Mouse (Mus musculus): ENCODE results near the gene Fkbp6. TPM values are rescaled to one million over a fixed set of nuclear protein-coding genes. Genes with fewer than 3 reads are reported as not detected.

Gene Fkbp6
- polyA plus RNA-seq, 1 experiment from 2014 or later, result 0.40 TPM

- H3K9ac ChIP-seq (ENCODE audit: low read depth, low read length), result no peak overlapping the region
- no peak overlapping the region for H3K4me3 ChIP-seq (ENCODE audit: low read depth, low read length)
- no peaks in the 10 kb centered on the region for H3K9me3 ChIP-seq (ENCODE audit: control insufficient read depth, low read length)
- H3K36me3 ChIP-seq (ENCODE audit: control insufficient read depth, insufficient read depth, low read length), result peaks cover 77% of the 10 kb centered on the region
- H3K4me2 ChIP-seq, result no peak overlapping the region
- ATAC-seq (replicated peaks; ENCODE audit: low FRiP score) (no peak), DNase-seq (ENCODE audit: low spot score) (no peak)
- H3K27me3 ChIP-seq (replicated peaks; ENCODE audit: control insufficient read depth, insufficient read depth, low read length), result no peaks in the 10 kb centered on the region
- no peak overlapping the region for H3K27ac ChIP-seq (ENCODE audit: low read depth, low read length)
- H3K4me1 ChIP-seq (replicated peaks; ENCODE audit: control insufficient read depth, insufficient read depth, low read length), result no peaks in the 10 kb centered on the region
- 89% methylated on average over 1 of the region's 1 CpGs for WGBS
Measured at GRCm38 (mm10) chr5:135243166-135243565, 106.7 kb downstream of the Fkbp6 start.

DNA sequence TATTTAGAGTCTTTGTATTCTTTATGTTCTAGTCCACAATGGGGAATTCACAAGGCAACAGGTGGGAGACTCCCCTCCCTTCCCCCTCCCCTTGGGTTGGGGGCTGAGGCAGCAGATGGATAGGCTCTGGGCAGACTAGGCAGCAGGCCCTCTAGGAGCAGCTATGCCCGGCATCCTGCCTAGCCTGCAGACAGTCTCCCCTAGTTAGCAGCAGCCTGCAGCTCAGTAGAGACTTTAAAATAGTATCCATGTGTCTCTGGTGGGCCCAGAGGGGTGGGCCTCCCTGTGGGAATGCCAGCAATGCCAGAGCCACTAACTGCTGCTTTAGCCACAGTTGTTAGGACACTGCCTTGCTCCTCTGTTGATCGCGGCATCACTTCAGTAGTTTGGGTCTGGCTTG, 107.2 kb downstream of the Fkbp6 start:
- ATAC-seq (replicated peaks; ENCODE audit: low FRiP score) (no peak), DNase-seq (ENCODE audit: low spot score) (no peak)
- Histone ChIP-seq H3K9ac (ENCODE audit: low read depth, low read length) (no peak overlapping the region), H3K9me3 (ENCODE audit: control insufficient read depth, low read length) (no peaks in the 10 kb centered on the region), H3K4me1 (replicated peaks; ENCODE audit: control insufficient read depth, insufficient read depth, low read length) (no peaks in the 10 kb centered on the region), H3K36me3 (ENCODE audit: control insufficient read depth, insufficient read depth, low read length) (peaks cover 82% of the 10 kb centered on the region), H3K27me3 (replicated peaks; ENCODE audit: control insufficient read depth, insufficient read depth, low read length) (no peaks in the 10 kb centered on the region), H3K4me2 (no peak overlapping the region), H3K4me3 (ENCODE audit: low read depth, low read length) (no peak overlapping the region), H3K27ac (ENCODE audit: low read depth, low read length) (no peak overlapping the region)
- 94% methylated on average over 3 of the region's 3 CpGs for WGBS

DNA sequence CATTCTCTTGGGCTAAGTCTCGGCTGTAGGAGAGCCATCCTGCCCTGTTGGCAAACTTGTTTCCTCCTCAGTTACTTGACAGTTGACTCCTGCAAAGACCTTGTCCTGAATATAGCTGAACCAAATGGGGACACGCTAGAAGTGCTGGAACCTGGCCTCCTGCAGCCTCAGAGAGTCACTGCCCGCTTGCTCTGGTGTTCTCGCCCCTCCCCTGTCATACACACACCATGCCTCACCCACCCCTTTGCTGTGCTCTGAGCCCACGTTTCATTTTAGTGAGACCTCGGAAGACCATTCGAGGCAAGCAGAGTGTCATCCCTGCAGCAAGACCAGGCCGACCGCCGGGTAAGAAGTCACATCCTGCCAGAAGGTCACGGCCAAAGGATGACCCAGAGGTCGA, 107.7 kb downstream of the Fkbp6 start:
- H3K27ac ChIP-seq (ENCODE audit: low read depth, low read length), result no peak overlapping the region
- 89% methylated on average over 12 of the region's 12 CpGs for WGBS
- H3K4me3 ChIP-seq (ENCODE audit: low read depth, low read length), result no peak overlapping the region
- H3K9ac ChIP-seq (ENCODE audit: low read depth, low read length), result no peak overlapping the region
- ATAC-seq (replicated peaks; ENCODE audit: low FRiP score) (no peak), DNase-seq (ENCODE audit: low spot score) (no peak)
- no peaks in the 10 kb centered on the region for H3K9me3 ChIP-seq (ENCODE audit: control insufficient read depth, low read length)
- H3K4me2 ChIP-seq, result no peak overlapping the region
- no peaks in the 10 kb centered on the region for H3K4me1 ChIP-seq (replicated peaks; ENCODE audit: control insufficient read depth, insufficient read depth, low read length)
- H3K27me3 ChIP-seq (replicated peaks; ENCODE audit: control insufficient read depth, insufficient read depth, low read length), result no peaks in the 10 kb centered on the region
- H3K36me3 ChIP-seq (ENCODE audit: control insufficient read depth, insufficient read depth, low read length), result peaks cover 86% of the 10 kb centered on the region

Small RNAs within 50 kb of the gene (microRNA-seq; reads per million reads assigned to microRNA genes)
- not detected for gene Mir7033 (ENCODE audit: borderline number of aligned reads)

Other genes starting within 250 kb of the Fkbp6 start
- 24.6 and 29.2 TPM in 2 replicates for gene Tbl2, start 200.4 kb downstream of the Fkbp6 start, polyA plus RNA-seq (2014; fragmentation: Nextera tagmentation; extraction: Ambion mirVana)
- 52.5 and 52.9 TPM in 2 replicates for gene Bcl7b, start 181.8 kb downstream of the Fkbp6 start, polyA plus RNA-seq (2014; fragmentation: Nextera tagmentation; extraction: Ambion mirVana)
- 47.2 and 50.8 TPM in 2 replicates for gene Baz1b, start 162.8 kb downstream of the Fkbp6 start, polyA plus RNA-seq (2014; fragmentation: Nextera tagmentation; extraction: Ambion mirVana)
- 0.47 and 0.58 TPM in 2 replicates for gene Fzd9, start 98.8 kb downstream of the Fkbp6 start, polyA plus RNA-seq (2014; fragmentation: Nextera tagmentation; extraction: Ambion mirVana)
- not detected in 2 replicates for gene Trim50, start 3.3 kb upstream of the Fkbp6 start, polyA plus RNA-seq (2014; fragmentation: Nextera tagmentation; extraction: Ambion mirVana)
- 32.7 and 42.2 TPM in 2 replicates for gene Nsun5, start 19.9 kb upstream of the Fkbp6 start, polyA plus RNA-seq (2014; fragmentation: Nextera tagmentation; extraction: Ambion mirVana)
- 18.0 and 19.7 TPM in 2 replicates for gene Pom121, start 44.5 kb upstream of the Fkbp6 start, polyA plus RNA-seq (2014; fragmentation: Nextera tagmentation; extraction: Ambion mirVana)
- 16.3 and 17.5 TPM in 2 replicates for gene Hip1, start 195.1 kb upstream of the Fkbp6 start, polyA plus RNA-seq (2014; fragmentation: Nextera tagmentation; extraction: Ambion mirVana)
- not detected in 2 replicates for gene Ccl26, start 213.5 kb upstream of the Fkbp6 start, polyA plus RNA-seq (2014; fragmentation: Nextera tagmentation; extraction: Ambion mirVana)
- gene Ccl24, start 223.0 kb upstream of the Fkbp6 start, polyA plus RNA-seq (2014; fragmentation: Nextera tagmentation; extraction: Ambion mirVana), result 7.9 and 8.5 TPM in 2 replicates